21 mouse cellular contexts compared by ENCODE assay signal in the genomic region with DNA sequence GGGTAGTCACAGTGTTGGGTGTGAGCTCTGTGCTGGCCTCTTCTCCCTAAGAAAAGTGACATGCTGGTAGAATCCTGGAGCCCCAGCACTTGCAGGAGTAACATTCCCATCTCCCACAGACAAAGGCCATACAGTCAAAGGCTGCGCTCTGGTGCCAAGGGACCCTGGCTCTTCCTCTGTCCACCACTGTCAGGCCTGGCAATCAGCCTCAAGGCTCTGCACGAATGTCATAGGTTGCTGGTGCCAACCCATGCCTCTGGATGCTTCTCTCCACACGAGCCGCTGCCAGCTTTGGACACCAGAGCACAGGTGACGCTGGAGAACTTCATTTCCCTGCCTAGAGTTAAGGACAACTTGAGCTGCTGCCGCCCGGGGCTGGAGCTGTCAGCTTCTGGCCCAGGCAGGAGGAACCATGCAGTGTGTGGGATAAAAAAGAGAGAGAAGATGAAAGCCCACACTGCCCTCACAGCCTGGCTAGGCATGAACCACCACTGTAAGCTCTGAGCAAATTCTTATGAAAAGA.
DNase-seq lines count a peak whose midpoint lies in the region; ATAC-seq lines count a peak whose summit lies in the region.
"Had no signal": no experiment of that assay in that cellular context is flagged by ENCODE, and none has a peak within 500 bp of the region (broad histone marks: within the 10 kb centered on the region; RNA-seq: fewer than 3 reads in every experiment).

No protein-coding gene starts in this region.

- 0 out of 2 replicates have a peak, but pooled peaks have one; percentile 4 for ATAC-seq in monocyte, adult 5-6 weeks (replicated peaks; ENCODE audit: insufficient number of reproducible peaks, low FRiP score, low TSS enrichment, poor library complexity, severe bottlenecking)
- ATAC-seq: activated CD4-positive, CD25-positive, alpha-beta regulatory T cell, adult 4 months; forebrain, postnatal 0 days; hindbrain, embryonic 16.5 days; midbrain, embryonic 15.5 days had no signal

- peak; percentile 36 for DNase-seq in left cerebral cortex, postnatal 4 days
- DNase-seq in left cerebral cortex, postnatal 14 days (ENCODE audit: low spot score in 2 of 2): no peak
- peak; percentile 57 for DNase-seq in ovary, adult 18-20 months (ENCODE audit: low spot score)
- no peak for DNase-seq in ovary, postnatal 36 days (ENCODE audit: low spot score)
- no peak for DNase-seq in cerebellum, postnatal 14 days
- DNase-seq in layer of hippocampus, adult 9-11 months: no peak
- DNase-seq: adrenal gland, postnatal 25 days; cerebellum, adult 9-11 months; forebrain, postnatal 0 days; gastrocnemius, postnatal 25 days; kidney, adult 9 months; kidney, postnatal 14 days; lung, embryonic 14.5 days; retina, postnatal 1 day; right cerebral cortex, postnatal 25 days; spleen, adult 18-20 months; thymus, postnatal 14 days had no signal

- intact Hi-C loops in left cerebral cortex, postnatal 4 days (cut with DNase I): no loop called here
- intact Hi-C loops in left cerebral cortex, postnatal 14 days (cut with DNase I): loop anchor here (2.0 kb wide), 1 partner anchor 103 kb away; no protein-coding TSS in a partner anchor

Comparison
In these comparisons a context has a peak if more than half of its experiments do, and no peak if none do; other contexts are left out.
1. DNase-seq: peak in left cerebral cortex, postnatal 4 days (single experiment) and ovary, adult 18-20 months (single experiment); none in left cerebral cortex, postnatal 14 days (0 of 2), ovary, postnatal 36 days (single experiment), cerebellum, postnatal 14 days (0 of 2) and layer of hippocampus, adult 9-11 months (single experiment).